Mouse (Mus musculus) stomach, postnatal 0 days (tissue): ENCODE results near the gene Krtap2-4. TPM values are rescaled to one million over a fixed set of nuclear protein-coding genes. Genes with fewer than 3 reads are reported as not detected.
"Not testable (repeated sequence)": the region's sequence is repeated elsewhere in the genome, so short reads cannot be mapped to it uniquely, and the experiment has no call there.

ENCODE experiments used
- ATAC-seq: fragments of 200-750 bp; cut with Nextera tagmentation; 2 replicates; pipeline ENCODE4 v1.8.0; 2017; ENCODE audit not compliant: low FRiP score, low TSS enrichment
- DNase-seq: peaks from one replicate; pipeline ENCODE4 v3.0.0-alpha.2; 2016; ENCODE audit warnings: low spot score
- H3K27ac ChIP-seq: fragments of 300-500 bp; sonication (generic); replicated peaks from 2 replicates; pipeline ENCODE4 v1.5.1; 2014; ENCODE audit warnings: mild to moderate bottlenecking, control low read depth
- H3K27me3 ChIP-seq: fragments of 300-500 bp; sonication (generic); 2 replicates; pipeline ENCODE4 v1.6.1; 2014; ENCODE audit warnings: low read length; ENCODE audit not compliant: control insufficient read depth, insufficient read depth
- H3K36me3 ChIP-seq: fragments of 300-500 bp; sonication (generic); 2 replicates; pipeline ENCODE4 v1.6.1; 2014; ENCODE audit warnings: low read length, mixed read lengths; ENCODE audit not compliant: control insufficient read depth, insufficient read depth
- H3K4me1 ChIP-seq: fragments of 300-500 bp; sonication (generic); replicated peaks from 2 replicates; pipeline ENCODE4 v1.6.1; 2014; ENCODE audit warnings: antibody characterized with exemption; ENCODE audit not compliant: control insufficient read depth, insufficient read depth
- H3K4me2 ChIP-seq: fragments of 300-500 bp; sonication (generic); replicated peaks from 2 replicates; pipeline ENCODE4 v1.6.1; 2014; ENCODE audit warnings: low read depth, mild to moderate bottlenecking, control low read depth, moderate library complexity
- H3K4me3 ChIP-seq: fragments of 300-500 bp; sonication (generic); 2 replicates; pipeline ENCODE4 v1.5.1; 2014; ENCODE audit warnings: low read depth, low read length, control low read depth
- H3K9ac ChIP-seq: fragments of 300-500 bp; sonication (generic); 2 replicates; pipeline ENCODE4 v1.6.1; 2014; ENCODE audit warnings: mild to moderate bottlenecking, low read length, control low read depth, mixed read lengths
- H3K9me3 ChIP-seq: fragments of 300-500 bp; sonication (generic); 2 replicates; pipeline ENCODE4 v1.6.1; 2016; ENCODE audit warnings: low read length; ENCODE audit not compliant: control insufficient read depth
- CTCF ChIP-seq: IDR thresholded peaks from 2 replicates; pipeline ENCODE4 v1.5.1; 2016; ENCODE audit warnings: antibody characterized with exemption, low read depth, mild to moderate bottlenecking, moderate library complexity
- EP300 ChIP-seq: optimal IDR thresholded peaks from 2 replicates; pipeline ENCODE3; 2016; ENCODE audit warnings: antibody characterized with exemption
- WGBS: fragments of 180-500 bp; shearing (Covaris S2); extraction: QIAGEN DNeasy Blood & Tissue Kit; methylation state at CpG from one replicate; pipeline ENCODE4 v1.1.7; 2014; 5-methylcytosine and 5-hydroxymethylcytosine counted together
- polyA plus RNA-seq: library from polyadenylated mRNA; unstranded; fragments of >200 nt; fragmentation: Nextera tagmentation; extraction: Ambion mirVana; gene quantifications from 2 replicates; pipeline ENCODE4 v1.2.1, GENCODE M21; 2015

Gene Krtap2-4
- polyA plus RNA-seq, 1 experiment from 2014 or later = not detected

GRCm38 (mm10) chr11:99633293-99633692, 18.6 kb upstream of the Krtap2-4 start:
- no peaks in the 10 kb centered on the region for H3K9me3 ChIP-seq
- no peak for TF ChIP-seq CTCF
- no peaks in the 10 kb centered on the region for H3K36me3 ChIP-seq
- no peaks in the 10 kb centered on the region for H3K4me1 ChIP-seq
- no peak overlapping the region for H3K27ac ChIP-seq
- 76% methylated on average over 2 of the region's 2 CpGs for WGBS
- no peak for DNase-seq
- H3K4me2 ChIP-seq = no peak overlapping the region
- no peak overlapping the region for H3K9ac ChIP-seq
- no peak for ATAC-seq
- H3K27me3 ChIP-seq = no peaks in the 10 kb centered on the region
- H3K4me3 ChIP-seq = no peak overlapping the region

- H3K27ac ChIP-seq = no peak overlapping the region
- no peak overlapping the region for H3K9ac ChIP-seq
- TF ChIP-seq EP300 (no peak), CTCF (no peak)
- H3K27me3 ChIP-seq = no peaks in the 10 kb centered on the region
- ATAC-seq (peak; percentile 77), DNase-seq (no peak)
- no peaks in the 10 kb centered on the region for H3K4me1 ChIP-seq
- 28% methylated on average over 3 of the region's 3 CpGs for WGBS
- no peaks in the 10 kb centered on the region for H3K9me3 ChIP-seq
- no peak overlapping the region for H3K4me2 ChIP-seq
- H3K36me3 ChIP-seq = no peaks in the 10 kb centered on the region
- H3K4me3 ChIP-seq = no peak overlapping the region
Measured at GRCm38 (mm10) chr11:99630890-99631289, 16.2 kb upstream of the Krtap2-4 start.

- H3K9me3 ChIP-seq = no peaks in the 10 kb centered on the region
- no peak within 1 kb of the TSS for H3K4me3 ChIP-seq
- no peak for DNase-seq
- H3K27ac ChIP-seq = no peak within 1 kb of the TSS
- no peaks in the 10 kb centered on the region for H3K36me3 ChIP-seq
- 73% methylated on average over 4 of the region's 4 CpGs for WGBS
- H3K9ac ChIP-seq = no peak within 1 kb of the TSS
- H3K4me2 ChIP-seq = no peak within 1 kb of the TSS
- H3K4me1 ChIP-seq = no peaks in the 10 kb centered on the region
- TF ChIP-seq EP300 (no peak), CTCF (no peak)
- no peaks in the 10 kb centered on the region for H3K27me3 ChIP-seq
- no peak for ATAC-seq
Measured at GRCm38 (mm10) chr11:99628138-99628537, 13.5 kb upstream of the Krtap2-4 start, which contains the start of gene Krtap4-1. Gene Krtap4-1 (minus strand): TSS chr11:99628238.

GRCm38 (mm10) chr11:99620335-99620734, 5.7 kb upstream of the Krtap2-4 start, which contains the start of gene Gm11562:
Gene Gm11562 (minus strand): TSS chr11:99620435.
- Histone ChIP-seq H3K27me3 (no peaks in the 10 kb centered on the region), H3K4me3 (no peak within 1 kb of the TSS), H3K36me3 (no peaks in the 10 kb centered on the region), H3K4me2 (no peak within 1 kb of the TSS), H3K4me1 (no peaks in the 10 kb centered on the region), H3K27ac (no peak within 1 kb of the TSS), H3K9ac (no peak within 1 kb of the TSS), H3K9me3 (no peaks in the 10 kb centered on the region)
- ATAC-seq (no peak), DNase-seq (no peak)
- 64% methylated on average over 2 of the region's 2 CpGs for WGBS
- TF ChIP-seq CTCF = no peak
- no peak for TF ChIP-seq EP300

- H3K4me3 ChIP-seq, H3K4me2 ChIP-seq, ATAC-seq, H3K27ac ChIP-seq, H3K4me1 ChIP-seq, H3K27me3 ChIP-seq, H3K9me3 ChIP-seq, DNase-seq, H3K9ac ChIP-seq, H3K36me3 ChIP-seq: not testable (repeated sequence)
- WGBS = 51% methylated on average over 2 of the region's 2 CpGs
Measured at GRCm38 (mm10) chr11:99610089-99610488, 4.6 kb downstream of the Krtap2-4 start, which contains the start of gene Gm11937. Gene Gm11937 (minus strand): TSS chr11:99610189.

GRCm38 (mm10) chr11:99609126-99609525, 5.5 kb downstream of the Krtap2-4 start:
- WGBS = 50% methylated on average over 1 of the region's 1 CpGs
- no peaks in the 10 kb centered on the region for H3K36me3 ChIP-seq
- ATAC-seq (no peak), DNase-seq (no peak)
- no peak overlapping the region for H3K4me3 ChIP-seq
- TF ChIP-seq CTCF (no peak), EP300 (no peak)
- H3K4me1 ChIP-seq = no peaks in the 10 kb centered on the region
- H3K27me3 ChIP-seq = no peaks in the 10 kb centered on the region
- no peak overlapping the region for H3K27ac ChIP-seq
- H3K9me3 ChIP-seq = no peaks in the 10 kb centered on the region
- no peak overlapping the region for H3K9ac ChIP-seq
- H3K4me2 ChIP-seq = no peak overlapping the region

- not testable (repeated sequence) for H3K4me3 ChIP-seq, DNase-seq, ATAC-seq, H3K27ac ChIP-seq, H3K4me1 ChIP-seq, H3K27me3 ChIP-seq, H3K9ac ChIP-seq, H3K9me3 ChIP-seq, H3K4me2 ChIP-seq, H3K36me3 ChIP-seq
- 53% methylated on average over 1 of the region's 1 CpGs for WGBS
Measured at GRCm38 (mm10) chr11:99603208-99603607, 11.4 kb downstream of the Krtap2-4 start, which contains the start of gene Gm11938. Gene Gm11938 (minus strand): TSS chr11:99603308.

- not testable (repeated sequence) for H3K27me3 ChIP-seq, ATAC-seq, H3K4me3 ChIP-seq, H3K9ac ChIP-seq, H3K27ac ChIP-seq, H3K9me3 ChIP-seq, H3K4me1 ChIP-seq, H3K36me3 ChIP-seq, H3K4me2 ChIP-seq, DNase-seq
- WGBS = 63% methylated on average over 4 of the region's 6 CpGs
Measured at GRCm38 (mm10) chr11:99597742-99598141, 16.9 kb downstream of the Krtap2-4 start, which contains the start of gene Krtap9-3. Gene Krtap9-3 (minus strand): TSS chr11:99598105.
